Mouse (Mus musculus) liver, adult 2 months (tissue): ENCODE measurements around the gene Tm6sf1. TPM values are rescaled to one million over a fixed set of nuclear protein-coding genes. Genes with fewer than 3 reads are reported as not detected.

Experiments used
- DNase-seq: peaks from one replicate; pipeline ENCODE4 v3.0.0-alpha.2; 2011; ENCODE audit warnings: low read depth, low spot score; ENCODE audit errors: extremely low read depth
- H3K27ac ChIP-seq: fragments of 200-500 bp; replicated peaks from 2 replicates; pipeline ENCODE4 v1.5.1; 2012; ENCODE audit warnings: low read depth, mild to moderate bottlenecking, control low read depth, inconsistent platforms, low read length; ENCODE audit not compliant: insufficient read depth
- H3K27me3 ChIP-seq: fragments of 200-500 bp; 2 replicates; pipeline ENCODE4 v1.6.1; 2012; ENCODE audit warnings: mild to moderate bottlenecking, moderate library complexity, low read length, inconsistent platforms; ENCODE audit not compliant: control insufficient read depth, insufficient read depth
- H3K36me3 ChIP-seq: fragments of 200-500 bp; 2 replicates; pipeline ENCODE4 v1.6.1; 2012; ENCODE audit warnings: low read length, inconsistent platforms; ENCODE audit not compliant: control insufficient read depth, insufficient read depth
- H3K4me1 ChIP-seq: fragments of 200-500 bp; 2 replicates; pipeline ENCODE4 v1.6.1; 2011; ENCODE audit warnings: low read length; ENCODE audit not compliant: control insufficient read depth, insufficient read depth
- H3K4me3 ChIP-seq: fragments of 200-500 bp; 2 replicates; pipeline ENCODE4 v1.5.1; 2011; ENCODE audit warnings: low read depth, mild to moderate bottlenecking, control low read depth, low read length, moderate library complexity; ENCODE audit not compliant: insufficient read depth
- H3K79me2 ChIP-seq: fragments of 200-500 bp; 2 replicates; pipeline ENCODE4 v1.6.1; 2012; ENCODE audit warnings: inconsistent platforms, mild to moderate bottlenecking, low read length, moderate library complexity; ENCODE audit not compliant: control insufficient read depth, insufficient read depth
- H3K9ac ChIP-seq: fragments of 200-500 bp; 2 replicates; pipeline ENCODE4 v1.6.1; 2012; ENCODE audit warnings: low read depth, mild to moderate bottlenecking, control low read depth, inconsistent platforms, low read length
- CTCF ChIP-seq: fragments of 200-500 bp; IDR thresholded peaks from 2 replicates; pipeline ENCODE4 v1.5.1; 2011; ENCODE audit warnings: low read depth, low read length, control low read depth
- POLR2A ChIP-seq: fragments of 200-500 bp; IDR thresholded peaks from 2 replicates; pipeline ENCODE4 v1.6.1; 2011; ENCODE audit warnings: low read length, control low read depth; ENCODE audit not compliant: insufficient read depth; ENCODE audit errors: extremely low read depth
- WGBS: fragments of 180-500 bp; shearing (Covaris S2); methylation state at CpG from one replicate; pipeline ENCODE4 v1.1.7; 2018; 5-methylcytosine and 5-hydroxymethylcytosine counted together
- polyA plus RNA-seq: library from polyadenylated mRNA; depleted of rRNA; stranded (reverse); fragments of >200 nt; gene quantifications from 2 replicates; pipeline ENCODE4 v1.2.3, GENCODE M21; 2012
- total RNA-seq: library from RNA; depleted of rRNA; stranded (reverse); fragments of >200 nt; gene quantifications from 2 replicates; pipeline ENCODE4 v1.2.3, GENCODE M21; 2014

The Tm6sf1 gene
- total and polyA plus RNA-seq, 2 experiments = 4.7 to 4.9 TPM

DNA sequence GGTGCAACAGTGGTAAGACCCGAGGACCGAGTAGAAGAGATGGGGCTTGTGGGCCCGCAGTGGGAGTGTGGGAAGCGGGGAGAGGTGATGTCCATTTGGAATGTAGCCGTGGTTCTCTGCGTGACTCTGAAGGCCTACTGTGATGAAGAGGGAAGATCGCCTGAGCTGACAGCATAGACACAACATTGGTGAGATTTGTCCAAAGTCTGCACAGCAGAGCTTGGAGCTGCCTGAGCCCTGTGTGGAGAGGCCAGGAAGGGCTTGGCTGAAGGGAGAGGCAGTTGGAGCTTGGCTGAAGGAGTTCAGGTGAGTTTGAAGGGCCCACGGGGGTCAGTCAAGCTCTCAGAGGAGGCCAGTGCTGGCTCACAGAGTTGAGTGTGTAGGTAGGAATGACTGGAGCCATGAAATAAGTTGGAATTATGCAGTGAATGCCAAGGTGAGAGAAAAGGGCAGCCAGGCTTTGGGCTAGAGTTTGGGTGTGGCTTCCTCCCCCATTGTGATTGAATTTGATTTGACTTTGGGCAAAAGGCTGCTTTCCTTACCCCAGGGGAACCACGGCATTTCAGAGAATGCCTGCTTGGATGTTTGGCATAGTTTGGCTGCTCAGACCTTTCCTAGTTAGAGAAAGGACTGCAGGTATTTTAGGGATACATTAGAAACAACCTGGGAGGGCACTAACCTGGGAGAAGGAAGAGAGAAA lies 8.6 kb downstream of the Tm6sf1 start:
- Histone ChIP-seq H3K27ac (no peak overlapping the region), H3K36me3 (no peaks in the 10 kb centered on the region), H3K4me1 (no peaks in the 10 kb centered on the region), H3K79me2 (no peaks in the 10 kb centered on the region), H3K4me3 (no peak overlapping the region), H3K9ac (no peak overlapping the region), H3K27me3 (no peaks in the 10 kb centered on the region)
- WGBS = 84% methylated on average over 9 of the region's 9 CpGs
- TF ChIP-seq CTCF (no peak), POLR2A (no peak)
- no peak for DNase-seq

- Histone ChIP-seq H3K9ac (no peak overlapping the region), H3K36me3 (no peaks in the 10 kb centered on the region), H3K4me1 (no peaks in the 10 kb centered on the region), H3K4me3 (no peak overlapping the region), H3K27me3 (no peaks in the 10 kb centered on the region), H3K79me2 (no peaks in the 10 kb centered on the region), H3K27ac (no peak overlapping the region)
- peak; percentile 61 for DNase-seq
- TF ChIP-seq CTCF = peak; percentile 94
- TF ChIP-seq POLR2A = no peak
- 15% methylated on average over 6 of the region's 6 CpGs for WGBS
Observed at GRCm38 (mm10) chr7:81868158-81868557, 9.4 kb downstream of the Tm6sf1 start.

GRCm38 (mm10) chr7:81872493-81873013 lies 13.8 kb downstream of the Tm6sf1 start:
- H3K79me2 ChIP-seq = no peaks in the 10 kb centered on the region
- no peaks in the 10 kb centered on the region for H3K4me1 ChIP-seq
- no peak overlapping the region for H3K27ac ChIP-seq
- 23% methylated on average over 13 of the region's 13 CpGs for whole genome bisulfite sequencing
- TF ChIP-seq CTCF = no peak
- TF ChIP-seq POLR2A = no peak
- peak; percentile 36 for DNase-seq
- no peak overlapping the region for H3K4me3 ChIP-seq
- no peak overlapping the region for H3K9ac ChIP-seq
- no peaks in the 10 kb centered on the region for H3K36me3 ChIP-seq
- H3K27me3 ChIP-seq = no peaks in the 10 kb centered on the region

DNA sequence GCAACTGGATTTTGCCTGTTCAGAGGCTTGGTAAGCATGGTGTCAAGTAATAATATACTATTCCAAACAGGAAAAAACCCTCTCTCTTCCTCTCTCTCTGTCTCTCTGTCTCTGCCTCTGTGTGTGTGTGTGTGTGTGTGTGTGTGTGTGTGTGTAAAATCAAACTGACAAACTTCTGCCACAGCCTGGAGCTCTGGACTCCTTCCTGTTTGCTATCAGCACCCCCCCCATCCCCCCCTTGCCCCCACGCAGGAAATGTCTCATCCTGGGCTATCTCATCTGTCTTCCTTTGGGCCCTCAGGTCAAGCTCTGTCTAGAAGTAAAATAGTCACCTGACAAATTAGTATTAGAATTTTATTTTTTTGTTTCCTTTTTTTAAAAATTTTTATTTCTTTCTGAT lies 15.0 kb downstream of the Tm6sf1 start:
- Histone ChIP-seq H3K79me2 (no peaks in the 10 kb centered on the region), H3K27me3 (no peaks in the 10 kb centered on the region), H3K9ac (no peak overlapping the region), H3K27ac (no peak overlapping the region), H3K36me3 (no peaks in the 10 kb centered on the region), H3K4me3 (no peak overlapping the region), H3K4me1 (no peaks in the 10 kb centered on the region)
- 8% methylated on average over 1 of the region's 1 CpGs for WGBS
- DNase-seq = no peak
- TF ChIP-seq POLR2A (no peak), CTCF (no peak)

DNA sequence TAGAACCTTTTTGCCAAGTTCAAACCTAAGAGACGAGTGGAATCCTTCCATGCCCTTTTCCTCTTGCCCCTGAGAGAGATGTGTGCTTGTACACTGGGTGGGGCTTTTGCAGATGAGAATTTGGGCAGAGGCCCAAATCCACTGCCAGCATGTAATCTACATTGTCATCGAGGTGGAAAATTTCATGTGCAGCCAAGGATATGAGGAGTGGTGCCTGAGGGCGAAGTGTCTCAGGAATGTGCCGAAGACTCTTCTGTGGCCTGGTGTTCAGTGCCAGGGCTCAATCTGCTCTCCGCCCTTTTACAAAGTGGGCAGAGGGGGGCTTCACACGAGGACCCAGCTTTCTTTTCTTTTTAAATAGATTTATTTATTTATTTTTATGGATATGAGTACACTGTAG lies 15.8 kb downstream of the Tm6sf1 start:
- Histone ChIP-seq H3K27ac (no peak overlapping the region), H3K79me2 (no peaks in the 10 kb centered on the region), H3K4me1 (no peaks in the 10 kb centered on the region), H3K36me3 (no peaks in the 10 kb centered on the region), H3K27me3 (no peaks in the 10 kb centered on the region), H3K4me3 (no peak overlapping the region), H3K9ac (no peak overlapping the region)
- TF ChIP-seq CTCF (no peak), POLR2A (no peak)
- DNase-seq = no peak
- WGBS = 79% methylated on average over 6 of the region's 6 CpGs

DNA sequence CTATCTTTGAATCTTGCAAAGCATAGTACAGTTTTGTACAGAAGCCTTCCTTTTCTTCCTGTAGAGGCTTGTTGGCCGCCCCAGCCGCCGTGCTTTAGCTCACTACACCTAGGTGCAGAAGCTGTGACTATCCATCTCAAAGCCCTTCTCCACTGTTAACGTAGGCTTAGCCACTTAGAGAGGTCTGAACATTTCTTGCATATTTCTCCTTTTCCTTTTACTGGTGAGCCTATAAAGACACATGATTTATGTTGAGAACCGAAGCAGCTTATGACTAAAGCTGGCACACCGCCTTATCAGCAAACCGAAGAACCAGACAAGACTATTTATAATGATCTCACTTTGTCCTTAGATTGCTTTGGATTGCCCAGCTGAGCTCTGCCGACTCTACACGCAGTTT lies 16.6 kb downstream of the Tm6sf1 start:
- DNase-seq = no peak
- no peaks in the 10 kb centered on the region for H3K27me3 ChIP-seq
- no peak for TF ChIP-seq POLR2A
- no peak for TF ChIP-seq CTCF

More for the DNA sequence above, 16.6 kb downstream of the Tm6sf1 start:
- no peaks in the 10 kb centered on the region for H3K4me1 ChIP-seq
- no peak overlapping the region for H3K27ac ChIP-seq
- H3K79me2 ChIP-seq = no peaks in the 10 kb centered on the region
- H3K4me3 ChIP-seq = no peak overlapping the region
- no peak overlapping the region for H3K9ac ChIP-seq
- H3K36me3 ChIP-seq = no peaks in the 10 kb centered on the region
- WGBS = 86% methylated on average over 9 of the region's 9 CpGs
